Mouse (Mus musculus): ENCODE results near the gene Acsl1. TPM values are rescaled to one million over a fixed set of nuclear protein-coding genes. Genes with fewer than 3 reads are reported as not detected.

The Acsl1 gene
- polyA plus RNA-seq, 1 experiment: 45.2 TPM

DNA sequence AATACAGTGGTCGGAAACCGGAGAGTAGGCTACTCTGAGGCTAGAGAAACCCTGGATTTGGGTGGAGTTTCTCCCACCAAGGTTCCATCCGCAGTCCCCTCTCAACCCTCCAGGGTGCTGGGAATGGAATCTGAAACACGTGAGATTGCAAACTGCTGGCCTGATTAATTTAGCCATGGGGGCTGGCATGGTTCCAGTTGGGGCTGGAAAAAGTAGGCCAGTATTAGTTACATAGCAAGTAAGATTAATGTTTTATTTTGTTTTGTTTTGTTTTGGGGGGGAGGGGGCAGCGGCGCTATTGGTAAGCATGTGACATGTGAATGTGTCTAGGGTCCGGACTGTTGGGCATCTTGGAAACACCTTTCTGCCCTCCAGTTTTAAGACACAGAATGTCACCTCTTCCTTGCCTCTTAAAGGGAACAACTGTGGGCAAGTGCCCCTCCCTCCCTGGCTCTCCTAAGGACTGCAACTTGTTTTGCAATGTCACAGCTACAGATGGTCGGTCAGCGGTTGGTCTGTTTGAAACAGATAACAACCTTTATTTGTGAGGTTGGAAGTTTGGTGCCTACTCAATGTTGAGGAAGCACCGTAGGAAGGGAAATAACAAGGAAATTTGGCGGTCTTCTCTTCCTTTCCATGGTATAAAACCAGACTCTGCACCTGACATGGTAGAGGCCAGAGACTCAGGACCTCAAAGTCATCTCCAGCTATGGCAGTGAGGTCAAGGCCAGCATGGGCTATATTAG, 75.8 kb downstream of the Acsl1 start:
- 29% methylated on average over 11 of the region's 11 CpGs for WGBS
- peaks cover 5% of the 10 kb centered on the region for H3K4me1 ChIP-seq (ENCODE audit: control insufficient read depth, insufficient read depth, low read length)
- peak overlapping the region; percentile 91 for H3K27ac ChIP-seq (ENCODE audit: control insufficient read depth, insufficient read depth, low read depth, low read length, poor library complexity)
- peak overlapping the region; percentile 41 for H3K4me3 ChIP-seq (replicated peaks; ENCODE audit: control insufficient read depth, low read depth, low read length)
- no peak for TF ChIP-seq POLR2A (IDR thresholded peaks at IDR 0.05; ENCODE audit: borderline replicate concordance, control insufficient read depth, low read depth, low read length)
- no peak for TF ChIP-seq CTCF (IDR thresholded peaks at IDR 0.05; ENCODE audit: control insufficient read depth, insufficient read depth, low read length)

DNA sequence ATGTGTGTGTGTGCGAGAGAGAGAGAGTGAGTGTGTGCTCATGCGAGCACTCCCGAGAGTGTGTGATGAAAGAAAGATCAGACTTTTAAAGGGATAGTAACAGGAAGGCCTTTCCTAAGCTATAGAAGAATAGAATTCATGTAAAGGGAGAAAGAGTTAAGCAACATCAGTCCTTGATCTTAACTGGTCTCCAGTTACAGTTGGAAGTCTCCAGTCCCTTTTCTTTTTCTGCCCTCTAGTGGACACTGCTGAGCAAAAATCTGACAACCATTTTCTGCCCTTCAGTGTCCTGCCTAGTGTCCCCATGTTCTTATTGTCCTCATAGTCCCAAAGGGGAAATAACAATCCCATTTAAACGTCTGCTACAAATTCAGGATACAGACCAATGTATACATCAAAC, 76.4 kb downstream of the Acsl1 start:
- H3K27ac ChIP-seq (ENCODE audit: control insufficient read depth, insufficient read depth, low read depth, low read length, poor library complexity): peak overlapping the region; percentile 91
- TF ChIP-seq CTCF (IDR thresholded peaks at IDR 0.05; ENCODE audit: control insufficient read depth, insufficient read depth, low read length): peak; percentile 24; the same call in 1 of the 2 replicates
- no peak for TF ChIP-seq POLR2A (IDR thresholded peaks at IDR 0.05; ENCODE audit: borderline replicate concordance, control insufficient read depth, low read depth, low read length)
- peak overlapping the region; percentile 41 for H3K4me3 ChIP-seq (replicated peaks; ENCODE audit: control insufficient read depth, low read depth, low read length)
- peaks cover 5% of the 10 kb centered on the region for H3K4me1 ChIP-seq (ENCODE audit: control insufficient read depth, insufficient read depth, low read length)
- 10% methylated on average over 4 of the region's 4 CpGs for WGBS

DNA sequence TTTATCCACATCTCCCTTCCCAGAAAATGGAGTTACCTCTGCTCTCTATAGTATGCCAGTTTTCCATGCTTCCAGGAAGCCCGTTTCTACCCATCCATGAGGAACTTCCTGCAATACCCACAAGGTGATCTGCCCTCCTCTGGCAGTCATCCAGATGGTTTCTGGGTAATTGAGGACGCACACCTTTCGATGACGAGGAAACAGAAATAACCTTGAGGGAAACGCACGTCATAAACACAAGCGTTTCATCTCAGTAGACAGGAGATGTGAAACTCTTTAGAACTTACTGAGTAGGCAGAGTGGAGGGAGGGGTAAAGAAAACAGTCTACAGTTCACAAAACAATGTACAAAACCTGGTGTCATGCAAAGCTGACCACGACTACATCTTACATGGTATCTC, 79.2 kb downstream of the Acsl1 start:
- no peak overlapping the region for H3K27ac ChIP-seq (ENCODE audit: control insufficient read depth, insufficient read depth, low read depth, low read length, poor library complexity)
- TF ChIP-seq POLR2A (IDR thresholded peaks at IDR 0.05; ENCODE audit: borderline replicate concordance, control insufficient read depth, low read depth, low read length) (no peak), CTCF (IDR thresholded peaks at IDR 0.05; ENCODE audit: control insufficient read depth, insufficient read depth, low read length) (no peak)
- H3K4me1 ChIP-seq (ENCODE audit: control insufficient read depth, insufficient read depth, low read length): peaks cover 5% of the 10 kb centered on the region; the same call in 1 of the 2 replicates
- H3K4me3 ChIP-seq (replicated peaks; ENCODE audit: control insufficient read depth, low read depth, low read length): no peak overlapping the region
- WGBS: 58% methylated on average over 8 of the region's 8 CpGs

DNA sequence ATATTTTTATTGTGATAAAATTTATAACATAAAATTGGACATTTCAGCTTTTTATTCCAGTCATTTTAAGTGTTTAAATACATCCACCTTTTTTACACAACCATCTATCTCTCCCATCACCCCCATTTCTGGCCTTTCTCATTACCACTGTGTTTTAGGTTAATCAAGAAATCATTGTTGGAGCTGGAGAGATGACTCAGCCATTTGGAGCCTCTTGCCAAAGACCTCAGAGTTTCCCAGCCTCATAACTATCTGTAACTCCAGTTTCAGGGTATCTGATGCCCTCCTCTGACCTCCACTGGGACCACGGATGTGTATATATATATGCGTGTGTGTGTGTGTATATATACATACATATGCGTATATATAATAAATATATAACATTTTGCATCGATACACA, 80.2 kb downstream of the Acsl1 start:
- Histone ChIP-seq H3K4me3 (replicated peaks; ENCODE audit: control insufficient read depth, low read depth, low read length) (no peak overlapping the region), H3K4me1 (ENCODE audit: control insufficient read depth, insufficient read depth, low read length) (peaks cover under 1% of the 10 kb centered on the region; the same call in 1 of the 2 replicates), H3K27ac (ENCODE audit: control insufficient read depth, insufficient read depth, low read depth, low read length, poor library complexity) (no peak overlapping the region; the same call in 1 of the 2 replicates)
- 28% methylated on average over 4 of the region's 4 CpGs for WGBS
- TF ChIP-seq CTCF (IDR thresholded peaks at IDR 0.05; ENCODE audit: control insufficient read depth, insufficient read depth, low read length) (no peak), POLR2A (IDR thresholded peaks at IDR 0.05; ENCODE audit: borderline replicate concordance, control insufficient read depth, low read depth, low read length) (no peak)

DNA sequence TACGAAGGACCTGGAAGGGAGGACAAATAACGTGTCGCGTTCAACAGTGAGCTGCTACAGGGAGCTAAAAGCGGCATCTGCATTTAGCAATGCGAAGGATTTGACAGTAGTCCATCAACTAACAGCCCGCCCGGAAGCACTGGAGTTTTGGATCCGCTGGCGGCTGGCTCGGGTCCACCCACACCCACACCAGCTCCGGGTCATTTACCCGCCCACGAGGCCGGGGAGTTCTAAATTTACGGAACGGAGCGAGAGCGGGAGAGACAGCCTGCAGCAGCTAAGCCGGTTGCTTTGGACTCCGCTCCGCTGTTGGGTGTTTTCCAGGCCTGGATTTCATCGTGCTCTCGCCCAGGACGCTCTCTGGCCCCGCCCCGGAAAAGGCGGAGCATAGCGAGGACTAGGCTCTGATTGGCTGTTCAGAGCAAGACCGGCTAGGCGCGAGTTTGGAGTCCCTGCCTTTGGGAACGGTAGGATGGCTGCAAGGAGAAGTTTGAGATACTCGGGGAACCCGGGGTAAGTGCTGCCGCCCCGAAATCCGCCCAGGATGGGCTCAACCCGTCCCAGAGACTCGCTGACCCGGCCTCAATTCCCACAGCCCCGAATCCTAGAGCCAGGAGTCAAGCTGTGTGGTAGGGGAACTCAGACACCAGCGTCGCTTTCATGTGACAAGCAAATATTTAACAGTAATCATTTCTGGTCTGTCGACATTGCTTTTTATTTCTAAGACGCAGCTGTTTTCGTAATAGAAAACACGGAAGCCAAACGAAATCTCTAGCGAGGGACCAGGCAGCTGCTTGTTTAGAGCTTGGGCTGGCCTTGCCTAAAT, 81.0 kb downstream of the Acsl1 start, which contains the start of gene Cenpu:
Gene Cenpu, plus strand, starts transcription at position 414 of the 826 bp plus-strand sequence.
- peak within 1 kb of the TSS; percentile 80 for H3K27ac ChIP-seq (ENCODE audit: control insufficient read depth, insufficient read depth, low read depth, low read length, poor library complexity)
- peak within 1 kb of the TSS; percentile 94 for H3K4me3 ChIP-seq (replicated peaks; ENCODE audit: control insufficient read depth, low read depth, low read length)
- under 1% methylated on average over 50 of the region's 50 CpGs for WGBS
- TF ChIP-seq POLR2A (IDR thresholded peaks at IDR 0.05; ENCODE audit: borderline replicate concordance, control insufficient read depth, low read depth, low read length) (peak; percentile 75), CTCF (IDR thresholded peaks at IDR 0.05; ENCODE audit: control insufficient read depth, insufficient read depth, low read length) (no peak)
- no peaks in the 10 kb centered on the region; the same call in 1 of the 2 replicates for H3K4me1 ChIP-seq (ENCODE audit: control insufficient read depth, insufficient read depth, low read length)

DNA sequence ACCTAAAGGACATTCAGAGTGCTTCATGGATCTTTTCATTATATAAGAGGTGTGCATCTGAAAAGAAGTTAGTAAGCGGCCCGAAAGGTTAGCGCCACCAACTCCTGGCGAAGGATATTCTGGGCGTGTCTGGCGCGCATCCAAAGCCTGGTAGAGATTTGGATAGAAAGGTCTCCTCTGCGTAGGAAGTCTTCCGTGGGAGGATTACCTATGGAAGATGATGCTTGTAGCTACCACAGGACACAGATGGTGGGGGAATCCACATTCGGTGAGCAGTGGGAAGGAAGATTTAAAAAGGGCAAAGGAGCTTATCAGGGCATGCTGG, 81.6 kb downstream of the Acsl1 start:
- Histone ChIP-seq H3K4me1 (ENCODE audit: control insufficient read depth, insufficient read depth, low read length) (no peaks in the 10 kb centered on the region; the same call in 1 of the 2 replicates), H3K27ac (ENCODE audit: control insufficient read depth, insufficient read depth, low read depth, low read length, poor library complexity) (peak overlapping the region; percentile 57), H3K4me3 (replicated peaks; ENCODE audit: control insufficient read depth, low read depth, low read length) (peak overlapping the region; percentile 94)
- 1% methylated on average over 10 of the region's 10 CpGs for WGBS
- TF ChIP-seq CTCF (IDR thresholded peaks at IDR 0.05; ENCODE audit: control insufficient read depth, insufficient read depth, low read length): no peak
- TF ChIP-seq POLR2A (IDR thresholded peaks at IDR 0.05; ENCODE audit: borderline replicate concordance, control insufficient read depth, low read depth, low read length): no peak

DNA sequence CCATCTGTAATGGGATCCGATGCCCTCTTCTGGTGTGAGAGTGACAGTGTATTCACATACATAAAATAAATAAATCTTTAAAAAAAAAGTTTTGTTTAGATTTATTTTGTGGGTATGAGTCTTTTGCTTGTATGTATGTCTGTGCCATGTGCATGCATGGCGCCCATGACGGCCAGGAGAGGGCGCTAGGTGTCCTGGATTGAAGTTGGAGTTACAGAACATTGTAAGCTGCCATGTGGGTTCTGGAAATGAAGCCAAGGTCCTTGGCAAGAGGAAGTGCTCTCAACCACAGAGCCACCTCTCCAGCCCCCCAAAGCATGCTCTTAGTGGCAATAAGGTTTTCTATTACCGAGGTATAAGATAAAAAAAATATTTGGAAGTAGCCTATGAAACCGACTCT, 88.6 kb downstream of the Acsl1 start:
- TF ChIP-seq POLR2A (IDR thresholded peaks at IDR 0.05; ENCODE audit: borderline replicate concordance, control insufficient read depth, low read depth, low read length) (no peak), CTCF (IDR thresholded peaks at IDR 0.05; ENCODE audit: control insufficient read depth, insufficient read depth, low read length) (peak; percentile 84)
- WGBS: 33% methylated on average over 6 of the region's 6 CpGs
- H3K4me1 ChIP-seq (ENCODE audit: control insufficient read depth, insufficient read depth, low read length): no peaks in the 10 kb centered on the region
- no peak overlapping the region for H3K27ac ChIP-seq (ENCODE audit: control insufficient read depth, insufficient read depth, low read depth, low read length, poor library complexity)
- H3K4me3 ChIP-seq (replicated peaks; ENCODE audit: control insufficient read depth, low read depth, low read length): no peak overlapping the region

DNA sequence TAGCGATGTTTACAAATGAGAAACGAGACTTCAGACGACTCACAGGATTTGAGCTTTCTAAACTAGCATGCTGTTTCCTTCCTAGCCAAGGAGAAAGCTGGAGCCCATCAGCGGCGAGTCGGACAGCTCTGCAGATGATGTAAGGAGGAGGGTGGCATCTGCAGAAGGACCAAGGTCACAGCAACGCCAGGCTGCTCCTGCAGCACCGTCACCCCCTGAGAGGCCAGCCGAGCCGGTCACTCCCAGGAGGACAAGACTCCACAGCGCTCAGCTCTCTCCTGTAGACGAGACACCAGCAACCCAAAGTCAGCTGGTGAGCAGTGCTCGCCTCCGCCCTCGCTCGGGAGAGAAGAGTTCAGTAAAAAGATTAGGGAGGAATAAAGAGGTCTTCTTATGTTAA, 91.5 kb downstream of the Acsl1 start:
- no peaks in the 10 kb centered on the region for H3K4me1 ChIP-seq (ENCODE audit: control insufficient read depth, insufficient read depth, low read length)
- H3K4me3 ChIP-seq (replicated peaks; ENCODE audit: control insufficient read depth, low read depth, low read length): no peak overlapping the region
- WGBS: 94% methylated on average over 16 of the region's 16 CpGs
- TF ChIP-seq CTCF (IDR thresholded peaks at IDR 0.05; ENCODE audit: control insufficient read depth, insufficient read depth, low read length) (no peak), POLR2A (IDR thresholded peaks at IDR 0.05; ENCODE audit: borderline replicate concordance, control insufficient read depth, low read depth, low read length) (no peak)
- no peak overlapping the region for H3K27ac ChIP-seq (ENCODE audit: control insufficient read depth, insufficient read depth, low read depth, low read length, poor library complexity)

Data from bone marrow, adult 2 months (tissue).